Mouse (Mus musculus) ES-Bruce4 (cell line): Measurements from ENCODE around the gene Angel2. TPM values are rescaled to one million over a fixed set of nuclear protein-coding genes. Genes with fewer than 3 reads are reported as not detected.

ENCODE experiments used
- H3K27ac ChIP-seq: 2 replicates; pipeline ENCODE4 v1.5.1; 2012; ENCODE audit warnings: low read length, inconsistent platforms; ENCODE audit not compliant: insufficient read depth
- H3K27me3 ChIP-seq: 2 replicates; pipeline ENCODE4 v1.6.1; 2012; ENCODE audit warnings: mild to moderate bottlenecking, low read length, inconsistent platforms; ENCODE audit not compliant: control insufficient read depth, poor library complexity, insufficient read depth, severe bottlenecking
- H3K36me3 ChIP-seq: 2 replicates; pipeline ENCODE4 v1.6.1; 2012; ENCODE audit warnings: inconsistent platforms, mild to moderate bottlenecking, low read length, moderate library complexity; ENCODE audit not compliant: control insufficient read depth, poor library complexity, insufficient read depth, severe bottlenecking
- H3K4me1 ChIP-seq: one replicate; pipeline ENCODE4 v1.8.1; 2011; ENCODE audit warnings: low read length; ENCODE audit not compliant: control insufficient read depth, insufficient read depth
- H3K4me3 ChIP-seq: 2 replicates; pipeline ENCODE4 v1.5.1; 2011; ENCODE audit warnings: low read depth, mild to moderate bottlenecking, low read length
- H3K9ac ChIP-seq: 2 replicates; pipeline ENCODE4 v1.6.1; 2012; ENCODE audit warnings: low read depth, mild to moderate bottlenecking, inconsistent platforms; ENCODE audit not compliant: poor library complexity, severe bottlenecking
- H3K9me3 ChIP-seq: replicated peaks from 2 replicates; pipeline ENCODE4 v1.6.1; 2012; ENCODE audit warnings: mild to moderate bottlenecking, low read length, inconsistent platforms; ENCODE audit not compliant: control insufficient read depth, poor library complexity, insufficient read depth, severe bottlenecking
- CTCF ChIP-seq: IDR thresholded peaks from one replicate; pipeline ENCODE4 v1.8.1; 2011; ENCODE audit warnings: low read depth, low read length
- EP300 ChIP-seq: IDR thresholded peaks from 2 replicates; pipeline ENCODE4 v1.6.1; 2011; ENCODE audit warnings: low read depth, low read length; ENCODE audit not compliant: insufficient read depth
- POLR2A ChIP-seq: IDR thresholded peaks from one replicate; pipeline ENCODE4 v1.8.1; 2011; ENCODE audit warnings: low read length; ENCODE audit not compliant: insufficient read depth
- polyA plus RNA-seq: library from polyadenylated mRNA; stranded (reverse); fragments of >200 nt; gene quantifications from 2 replicates; pipeline ENCODE4 v1.2.4, GENCODE M21; 2011; ENCODE audit warnings: low read depth; ENCODE audit not compliant: missing spikeins, insufficient read depth, insufficient read length

The Angel2 gene
- polyA plus RNA-seq, 1 experiment, result 20.8 TPM

GRCm38 (mm10) chr1:190944109-190944760 is 19.3 kb downstream of the Angel2 start:
- H3K4me3 ChIP-seq, result no peak overlapping the region
- H3K4me1 ChIP-seq, result no peaks in the 10 kb centered on the region
- H3K27me3 ChIP-seq, result no peaks in the 10 kb centered on the region
- no peaks in the 10 kb centered on the region for H3K9me3 ChIP-seq
- no peak overlapping the region for H3K27ac ChIP-seq
- peaks cover 4% of the 10 kb centered on the region; the same call in 1 of the 2 replicates for H3K36me3 ChIP-seq
- TF ChIP-seq EP300 (no peak), CTCF (peak; percentile 63)
- H3K9ac ChIP-seq, result no peak overlapping the region

GRCm38 (mm10) chr1:190947986-190948385 is 23.1 kb downstream of the Angel2 start:
- H3K9ac ChIP-seq, result no peak overlapping the region
- no peaks in the 10 kb centered on the region for H3K9me3 ChIP-seq
- no peaks in the 10 kb centered on the region for H3K4me1 ChIP-seq
- no peak overlapping the region for H3K27ac ChIP-seq
- H3K27me3 ChIP-seq, result no peaks in the 10 kb centered on the region
- no peaks in the 10 kb centered on the region for H3K36me3 ChIP-seq
- H3K4me3 ChIP-seq, result no peak overlapping the region
- TF ChIP-seq CTCF (no peak), EP300 (no peak), POLR2A (no peak)

- Histone ChIP-seq H3K27ac (no peak overlapping the region), H3K36me3 (no peaks in the 10 kb centered on the region)
- no peak for TF ChIP-seq POLR2A
- TF ChIP-seq EP300, result no peak
- no peak for TF ChIP-seq CTCF
These were observed 23.5 kb downstream of the Angel2 start for GRCm38 (mm10) chr1:190948439-190948838.

GRCm38 (mm10) chr1:190948846-190949245 is 23.9 kb downstream of the Angel2 start:
- TF ChIP-seq POLR2A (no peak), CTCF (no peak), EP300 (no peak)
- Histone ChIP-seq H3K4me3 (0 out of 2 replicates have a peak overlapping the region, but pooled peaks have one; percentile 7), H3K36me3 (no peaks in the 10 kb centered on the region), H3K9ac (no peak overlapping the region), H3K27ac (no peak overlapping the region), H3K4me1 (no peaks in the 10 kb centered on the region), H3K27me3 (no peaks in the 10 kb centered on the region), H3K9me3 (no peaks in the 10 kb centered on the region)

More at GRCm38 (mm10) chr1:190948439-190948838, 23.5 kb downstream of the Angel2 start:
- Histone ChIP-seq H3K4me3 (no peak overlapping the region), H3K9me3 (no peaks in the 10 kb centered on the region), H3K4me1 (no peaks in the 10 kb centered on the region), H3K27me3 (no peaks in the 10 kb centered on the region), H3K9ac (no peak overlapping the region)

- no peaks in the 10 kb centered on the region for H3K36me3 ChIP-seq
- no peaks in the 10 kb centered on the region for H3K4me1 ChIP-seq
- no peak overlapping the region for H3K27ac ChIP-seq
- no peak overlapping the region for H3K4me3 ChIP-seq
- H3K27me3 ChIP-seq, result no peaks in the 10 kb centered on the region
- TF ChIP-seq EP300 (no peak), POLR2A (no peak), CTCF (no peak)
- H3K9me3 ChIP-seq, result no peaks in the 10 kb centered on the region
- H3K9ac ChIP-seq, result no peak overlapping the region
These were observed 26.1 kb downstream of the Angel2 start for GRCm38 (mm10) chr1:190951014-190951413.

- H3K27me3 ChIP-seq, result no peaks in the 10 kb centered on the region
- H3K4me1 ChIP-seq, result no peaks in the 10 kb centered on the region
- H3K9me3 ChIP-seq, result no peaks in the 10 kb centered on the region
- no peak overlapping the region for H3K27ac ChIP-seq
- H3K9ac ChIP-seq, result no peak overlapping the region
- no peaks in the 10 kb centered on the region for H3K36me3 ChIP-seq
- no peak overlapping the region for H3K4me3 ChIP-seq
- no peak for TF ChIP-seq EP300
- TF ChIP-seq POLR2A, result no peak
- TF ChIP-seq CTCF, result no peak
These were observed 28.1 kb downstream of the Angel2 start for GRCm38 (mm10) chr1:190953009-190953408.
